Mouse (Mus musculus) MEL-GATA-1-ER (cell line): ENCODE data around the gene Pde1c.
"Not testable (repeated sequence)": the region's sequence is repeated elsewhere in the genome, so short reads cannot be mapped to it uniquely, and the experiment has no call there.

Experiments
- DNase-seq: peaks from one replicate; pipeline ENCODE4 v3.0.0-alpha.2; 2012; ENCODE audit warnings: low read depth; ENCODE audit errors: extremely low read depth

Gene Pde1c

GRCm38 (mm10) chr6:56568470-56569372 lies at the start of gene Pde1c:
Gene Pde1c (minus strand): TSS chr6:56569103.
- DNase-seq = no peak

DNA sequence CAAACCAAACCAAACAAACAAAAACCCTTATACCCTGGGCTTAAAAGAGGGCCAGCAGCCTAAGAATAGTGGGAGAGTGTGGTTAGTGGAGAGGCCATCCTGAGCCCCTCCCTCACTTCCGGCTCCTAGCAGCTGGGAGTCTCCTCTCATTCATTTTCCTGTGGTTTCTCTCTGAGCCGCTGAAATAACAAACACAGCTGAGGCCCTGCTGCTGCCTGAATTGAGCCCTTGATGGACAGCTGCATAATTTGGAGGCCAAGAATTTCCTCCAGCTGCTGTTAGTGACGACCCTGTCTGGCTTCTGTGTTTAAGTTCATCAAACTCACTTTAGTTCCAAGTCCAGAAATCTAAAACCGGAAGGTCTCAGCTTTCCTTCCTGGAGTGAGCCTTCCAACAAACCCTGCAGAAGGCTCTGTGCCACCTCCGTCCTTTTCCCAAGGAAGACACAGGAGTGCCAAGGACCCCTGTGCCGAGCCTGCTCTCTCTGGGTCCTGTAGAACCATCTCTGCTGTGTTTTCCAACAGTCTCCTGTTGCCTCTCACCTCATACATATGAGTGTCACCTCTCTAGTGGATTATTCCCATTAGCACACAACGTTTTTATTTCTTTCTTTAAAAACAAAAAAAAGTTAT lies 48.2 kb upstream of the Pde1c start:
- no peak for DNase-seq

DNA sequence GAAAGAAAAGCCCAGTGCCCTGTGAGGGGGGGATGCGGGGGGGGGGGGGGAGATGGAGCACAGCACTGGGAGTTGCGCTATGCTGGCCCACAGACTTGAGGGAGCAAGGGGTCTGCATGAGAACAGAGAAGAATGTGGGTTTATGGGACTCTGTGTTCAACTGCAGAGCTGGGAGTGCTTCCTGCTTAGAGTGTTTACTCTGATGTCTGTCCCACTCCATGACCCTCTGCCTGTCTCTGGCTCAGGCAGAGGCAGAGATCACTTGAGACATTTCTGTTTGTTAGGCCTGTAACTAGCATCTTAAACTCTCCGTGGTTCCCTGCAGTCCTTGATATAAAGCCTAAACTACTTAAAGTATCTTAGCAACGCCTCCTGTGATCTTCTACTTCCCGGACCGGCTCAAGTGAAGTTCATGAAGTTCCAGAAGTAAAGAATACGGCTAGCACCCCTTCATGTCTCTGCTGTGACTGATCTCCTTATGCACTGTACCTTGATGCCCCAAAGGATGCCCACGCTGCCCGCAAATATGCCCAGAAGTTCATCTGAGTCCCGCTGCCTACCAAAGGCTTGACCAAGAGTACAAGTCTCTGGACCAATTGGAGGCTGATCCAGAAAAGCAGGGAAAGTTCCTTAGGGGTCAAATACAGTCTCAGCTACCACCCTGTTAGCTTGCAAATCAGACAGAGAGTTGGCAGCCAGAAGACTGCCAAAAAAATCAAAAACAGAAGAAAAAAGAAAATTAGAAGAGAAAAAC lies 47.5 kb upstream of the Pde1c start:
- no peak for DNase-seq

DNA sequence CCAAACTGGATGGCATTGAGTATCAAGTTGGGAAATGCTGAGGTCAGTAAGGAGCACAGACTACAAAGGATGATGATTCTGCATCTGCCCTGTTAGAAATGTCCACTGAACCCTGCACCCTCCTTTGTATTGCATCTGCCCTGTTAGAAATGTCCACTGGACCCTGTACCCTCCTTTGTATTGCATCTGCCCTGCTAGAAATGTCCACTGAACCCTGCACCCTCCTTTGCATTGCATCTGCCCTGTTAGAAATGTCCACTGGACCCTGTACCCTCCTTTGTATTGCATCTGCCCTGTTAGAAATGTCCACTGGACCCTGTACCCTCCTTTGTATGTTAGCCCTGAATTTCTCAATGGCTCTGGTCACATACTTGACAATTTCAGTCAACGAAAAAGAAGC lies 40.6 kb upstream of the Pde1c start:
- DNase-seq = not testable (repeated sequence)

GRCm38 (mm10) chr6:56608277-56608676 lies 39.4 kb upstream of the Pde1c start:
- peak; percentile 13 for DNase-seq

DNA sequence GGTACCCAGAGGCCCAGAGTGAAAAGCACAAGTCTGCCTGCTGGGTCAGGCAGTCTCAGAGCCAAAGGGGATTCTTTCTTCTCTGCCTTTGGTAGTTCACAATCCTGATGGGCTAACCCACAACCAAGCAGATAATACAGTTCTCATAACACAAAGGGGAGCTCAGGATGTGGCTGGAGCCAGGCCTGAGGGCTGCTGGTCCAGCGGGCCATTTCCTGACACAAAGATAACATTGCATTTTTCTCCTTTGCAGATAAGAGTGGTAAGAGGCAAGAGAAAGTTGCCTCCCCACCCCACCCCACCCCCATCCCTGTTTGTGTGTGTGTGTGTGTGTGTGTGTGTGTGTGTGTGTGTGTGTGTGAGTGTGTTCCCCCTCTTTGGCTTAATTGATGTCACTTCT lies 10.7 kb upstream of the Pde1c start:
- DNase-seq = no peak

DNA sequence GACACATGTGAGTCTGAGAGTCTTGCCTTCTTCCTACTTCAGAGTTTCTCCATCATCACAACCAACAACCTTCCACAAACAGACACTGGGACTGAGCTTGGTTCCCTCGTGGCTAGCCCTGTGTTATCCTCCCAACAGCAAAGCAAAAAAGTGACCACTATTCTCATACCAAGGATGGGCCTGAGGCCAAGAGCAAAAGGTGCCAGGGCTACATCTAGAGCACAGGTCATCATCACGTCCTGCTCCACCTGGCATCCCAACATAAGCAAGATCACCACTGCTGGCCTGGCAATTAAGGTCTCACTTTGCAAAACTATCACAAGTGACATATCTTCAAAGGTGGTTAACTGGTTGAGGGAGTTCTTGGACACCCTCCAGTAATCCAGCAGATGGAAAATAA lies 8.0 kb downstream of the Pde1c start:
- no peak for DNase-seq

DNA sequence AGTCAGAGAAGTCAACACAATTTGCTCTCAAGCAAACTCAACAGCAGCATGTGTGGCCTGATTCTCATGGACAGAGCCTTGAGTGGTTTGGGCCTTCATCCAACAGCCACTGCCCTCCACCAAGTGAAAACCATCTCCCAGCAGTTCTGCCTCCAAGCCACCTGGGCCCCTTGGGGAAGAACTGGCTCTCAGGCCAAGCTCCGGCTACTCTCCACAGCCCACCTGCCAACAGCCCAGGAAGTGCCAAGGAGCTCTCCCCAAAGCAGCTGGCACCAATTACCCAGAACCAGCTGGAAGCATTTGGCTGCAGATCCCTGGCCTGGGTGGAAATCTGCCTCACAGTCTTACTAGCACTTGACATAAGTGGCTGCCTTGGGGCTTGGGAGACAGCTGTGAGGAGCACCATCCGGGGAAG lies 8.4 kb downstream of the Pde1c start:
- DNase-seq = no peak

GRCm38 (mm10) chr6:56558711-56559110 lies 10.2 kb downstream of the Pde1c start:
- DNase-seq = no peak

GRCm38 (mm10) chr6:56555848-56556247 lies 13.1 kb downstream of the Pde1c start:
- DNase-seq = no peak

DNA sequence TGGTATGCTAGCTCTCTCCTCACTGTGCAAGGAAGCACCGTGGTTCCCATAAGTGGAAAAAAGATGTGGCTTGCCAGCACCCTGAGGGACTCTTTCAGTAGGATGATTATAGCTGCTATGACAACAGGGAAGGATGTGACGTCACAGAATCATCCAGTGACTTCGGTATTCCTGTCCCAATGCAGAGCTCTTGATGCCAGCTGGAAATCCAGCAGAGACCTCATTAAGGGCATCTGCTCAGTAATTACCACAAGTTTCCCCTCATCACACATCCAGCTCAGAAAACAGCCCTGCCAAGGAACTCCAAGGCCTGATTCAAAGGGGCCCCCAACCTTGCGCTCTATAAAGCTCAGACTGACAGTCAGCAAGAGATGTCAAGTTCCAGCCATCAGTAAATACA lies 13.5 kb downstream of the Pde1c start:
- no peak for DNase-seq

- no peak for DNase-seq
Observed at GRCm38 (mm10) chr6:56551022-56551421, 17.9 kb downstream of the Pde1c start.

DNA sequence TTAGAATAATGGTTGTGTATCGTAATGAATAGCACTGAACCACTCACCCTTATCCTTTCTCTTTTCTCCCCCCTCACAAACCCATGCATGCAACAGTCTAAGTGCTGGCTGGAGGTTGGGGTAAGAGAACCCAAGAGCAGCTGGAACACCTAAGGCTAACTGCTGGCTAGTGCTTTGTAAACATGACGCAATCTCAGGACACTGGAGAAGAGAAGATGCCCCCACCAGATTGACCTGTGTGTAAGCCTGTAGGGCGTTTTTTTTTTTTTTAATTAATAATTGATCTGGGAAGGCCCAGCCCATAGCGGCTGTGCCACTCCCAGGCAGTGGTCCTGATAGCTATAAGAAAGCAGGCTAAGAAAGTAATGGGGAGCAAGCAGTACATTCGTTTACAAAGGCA lies 28.7 kb downstream of the Pde1c start:
- no peak for DNase-seq

DNA sequence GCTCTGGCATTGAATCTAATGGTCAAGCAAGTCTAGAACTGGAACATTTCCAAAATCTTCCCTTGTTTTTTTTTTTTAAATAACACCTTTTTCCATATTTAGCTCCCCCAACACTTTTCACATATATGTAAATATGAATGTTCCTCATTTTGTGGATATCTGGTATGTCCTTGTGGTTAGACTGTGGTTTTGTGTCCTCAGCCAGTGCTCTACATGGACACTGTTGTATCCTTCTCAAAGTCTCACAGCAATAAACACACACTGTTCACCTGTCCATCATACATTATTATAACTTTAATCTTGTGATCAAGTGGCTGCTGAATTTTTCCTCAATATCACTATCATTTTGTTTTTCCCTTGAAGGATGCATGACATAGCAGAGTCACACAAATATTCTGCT lies 34.2 kb downstream of the Pde1c start:
- no peak for DNase-seq

- DNase-seq = no peak
Observed at GRCm38 (mm10) chr6:56532257-56532656, 36.6 kb downstream of the Pde1c start.

DNA sequence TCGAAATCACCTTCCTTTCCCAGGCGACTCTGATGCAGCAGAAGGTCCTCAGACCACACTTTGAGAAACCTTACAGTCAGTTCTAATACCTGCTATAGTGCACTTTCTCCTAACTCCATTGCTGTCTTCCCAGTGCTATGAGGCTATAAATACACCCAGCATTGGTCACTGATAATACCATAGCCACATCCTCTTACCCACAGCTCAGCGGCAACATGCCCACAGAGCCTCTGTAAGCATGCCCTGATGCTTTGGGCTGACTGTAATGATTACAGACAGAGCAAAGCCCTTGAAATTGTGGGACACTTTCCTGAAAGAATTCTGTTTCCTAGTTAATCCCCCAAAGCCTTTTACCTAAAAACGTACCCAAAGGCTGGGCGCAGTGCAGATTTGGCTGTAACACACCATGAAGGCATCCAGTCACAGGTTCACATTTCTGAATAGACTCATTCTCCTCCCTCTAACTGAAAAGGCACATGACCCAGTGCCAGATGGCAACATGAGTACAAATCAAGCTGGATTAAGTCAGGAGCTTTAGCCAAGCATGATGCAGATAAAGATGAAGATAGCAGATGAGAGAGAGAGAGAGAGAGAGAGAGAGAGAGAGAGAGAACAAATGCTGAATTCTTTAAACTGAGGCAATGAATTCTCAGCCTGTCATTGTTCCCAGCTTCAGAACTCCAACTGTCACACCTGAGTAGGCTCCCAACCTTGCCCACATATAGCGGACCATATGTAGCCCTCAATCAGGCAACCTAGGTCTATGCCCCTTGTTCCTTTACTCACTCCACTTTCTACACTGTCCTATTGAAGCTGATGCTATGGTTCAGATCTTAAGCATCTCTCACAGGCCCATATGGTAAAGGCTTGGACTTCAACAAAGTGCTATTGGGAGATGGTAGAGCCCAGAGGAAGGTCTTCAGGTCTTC lies 44.7 kb downstream of the Pde1c start:
- no peak for DNase-seq

DNA sequence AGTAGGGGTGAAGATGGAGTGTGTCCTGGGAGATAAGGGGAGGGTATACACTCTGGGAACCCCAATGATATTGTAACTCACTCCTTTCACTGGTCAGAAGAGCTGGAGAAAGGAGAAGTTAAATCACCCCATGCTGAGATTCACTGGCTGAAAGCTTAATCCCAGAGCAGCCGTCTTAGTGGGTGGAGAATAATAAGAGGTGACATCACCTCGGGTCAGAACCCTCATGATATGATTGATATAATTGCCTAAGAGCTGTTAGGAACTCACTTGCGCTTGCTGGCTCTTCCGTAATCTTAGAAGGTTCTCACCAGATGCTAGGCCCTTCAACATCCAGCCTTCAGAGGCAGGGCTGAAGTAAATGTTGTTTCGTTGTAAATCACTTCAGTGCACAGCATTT lies 79.7 kb downstream of the Pde1c start:
- no peak for DNase-seq

DNA sequence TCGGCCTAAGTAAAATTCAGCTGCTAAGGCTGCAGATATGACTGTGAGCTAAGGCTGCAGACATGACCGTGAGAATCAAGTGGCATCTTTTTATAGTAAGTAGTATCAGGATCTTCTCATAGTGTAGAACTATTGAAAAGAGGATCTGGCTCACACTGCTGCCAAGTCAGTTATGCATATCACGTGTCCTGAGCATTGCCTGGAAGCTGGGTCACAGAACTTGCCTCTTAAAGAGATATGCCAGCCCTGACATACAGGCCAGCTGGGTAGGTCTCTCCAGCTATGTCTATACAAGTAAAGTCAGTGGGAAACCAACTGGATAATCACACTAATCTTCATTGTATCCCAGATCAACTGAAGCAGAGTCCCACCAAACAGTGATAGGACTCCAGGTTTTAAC lies 83.8 kb downstream of the Pde1c start:
- no peak for DNase-seq

DNA sequence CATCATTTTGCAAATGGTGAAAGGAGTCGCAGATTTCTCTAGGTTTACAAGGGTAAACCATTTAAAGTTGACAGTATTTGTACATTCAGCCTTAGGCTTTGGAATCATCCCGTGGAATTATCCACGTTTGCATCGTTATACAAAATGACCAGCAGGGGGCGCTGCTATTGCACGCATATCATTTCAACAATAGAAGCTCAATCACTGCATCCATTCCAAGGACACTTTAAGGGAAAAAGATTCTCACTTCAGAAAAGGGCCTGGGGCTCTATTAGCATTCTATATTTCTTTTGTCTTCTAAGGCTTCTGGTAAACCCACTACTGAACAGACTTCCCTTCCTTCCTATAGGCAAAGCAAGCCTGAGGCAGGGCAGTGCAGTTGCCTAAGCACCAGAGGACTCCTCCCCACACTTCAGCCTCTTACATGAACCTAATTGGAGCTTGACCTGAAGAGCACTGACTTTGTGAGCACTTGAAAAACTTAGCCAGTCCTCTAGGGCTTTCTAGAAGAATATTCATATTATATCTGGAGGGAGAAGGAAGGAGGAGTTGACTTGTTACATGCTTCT lies 87.9 kb downstream of the Pde1c start:
- DNase-seq = no peak

DNA sequence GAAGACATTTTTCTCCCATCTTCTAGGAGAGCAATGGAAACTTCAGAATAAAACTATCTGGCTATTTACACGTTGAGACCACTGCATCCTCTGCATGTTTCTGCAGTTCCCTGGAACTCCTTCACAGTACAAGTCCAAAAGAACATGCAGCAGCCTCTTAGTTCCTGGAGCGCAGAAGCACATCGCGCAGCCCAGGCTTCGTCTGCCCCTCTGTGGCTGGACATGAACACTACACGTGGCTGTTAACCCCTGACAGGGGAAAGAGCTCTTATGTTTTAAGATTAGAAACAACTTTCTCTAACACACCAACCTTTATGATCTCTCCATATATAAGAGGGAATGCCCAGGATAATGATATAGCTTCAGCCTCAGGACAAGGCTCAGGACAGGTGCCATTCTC lies 92.3 kb downstream of the Pde1c start:
- no peak for DNase-seq

- DNase-seq = no peak
Observed at GRCm38 (mm10) chr6:56458098-56458497, 110.8 kb downstream of the Pde1c start.
